Mouse (Mus musculus) G1E (cell line): ENCODE data around the gene Drc3.

Experiments used
- CTCF ChIP-seq: IDR thresholded peaks from 2 replicates; pipeline ENCODE4 v1.5.1; 2012; ENCODE audit warnings: low read depth, low read length, inconsistent platforms, mixed read lengths
- POLR2AphosphoS5 ChIP-seq: IDR thresholded peaks from 2 replicates; pipeline ENCODE4 v1.6.1; 2012; ENCODE audit warnings: low read depth, low read length, inconsistent platforms; ENCODE audit not compliant: insufficient replicate concordance

GRCm38 (mm10) chr11:60357116-60357515 is 4.0 kb downstream of the Drc3 start:
- TF ChIP-seq CTCF (no peak), POLR2AphosphoS5 (no peak)
